Mouse (Mus musculus) gastrocnemius, postnatal 10 days (tissue): ENCODE measurements around the gene Adprhl2. TPM values are rescaled to one million over a fixed set of nuclear protein-coding genes. Genes with fewer than 3 reads are reported as not detected.

Source experiments
- DNase-seq: peaks from one replicate; pipeline ENCODE4 v3.0.0; 2021; ENCODE audit warnings: mixed read lengths
- long read RNA-seq, 2 experiments: library from polyadenylated mRNA; stranded (forward); transcript quantifications; one replicate each; pipeline ENCODE4 v2.0.0; 2021
- total RNA-seq, 2 experiments: library from RNA; stranded (reverse); gene quantifications; 2 replicates each; pipeline ENCODE4 v1.2.3; 2021

The Adprhl2 gene
- 10 to 100 TPM; 12.9 to 15.7 TPM for total RNA-seq
- long read RNA-seq, experiment 1, transcript Adprhl2-201 (6 exons, 1,672 nt): major isoform, 37 of 48 reads
- long read RNA-seq, experiment 1, partial matches to known transcripts: 1 of 48 reads
- long read RNA-seq, experiment 1, other reads (novel, unspliced or antisense): 7 of 48 reads
- long read RNA-seq, experiment 2, transcript Adprhl2-201 (6 exons, 1,672 nt): major isoform, 28 of 30 reads
- long read RNA-seq, experiment 2, partial matches to known transcripts: 1 of 30 reads
- long read RNA-seq, experiment 2, other reads (novel, unspliced or antisense): 1 of 30 reads

DNA sequence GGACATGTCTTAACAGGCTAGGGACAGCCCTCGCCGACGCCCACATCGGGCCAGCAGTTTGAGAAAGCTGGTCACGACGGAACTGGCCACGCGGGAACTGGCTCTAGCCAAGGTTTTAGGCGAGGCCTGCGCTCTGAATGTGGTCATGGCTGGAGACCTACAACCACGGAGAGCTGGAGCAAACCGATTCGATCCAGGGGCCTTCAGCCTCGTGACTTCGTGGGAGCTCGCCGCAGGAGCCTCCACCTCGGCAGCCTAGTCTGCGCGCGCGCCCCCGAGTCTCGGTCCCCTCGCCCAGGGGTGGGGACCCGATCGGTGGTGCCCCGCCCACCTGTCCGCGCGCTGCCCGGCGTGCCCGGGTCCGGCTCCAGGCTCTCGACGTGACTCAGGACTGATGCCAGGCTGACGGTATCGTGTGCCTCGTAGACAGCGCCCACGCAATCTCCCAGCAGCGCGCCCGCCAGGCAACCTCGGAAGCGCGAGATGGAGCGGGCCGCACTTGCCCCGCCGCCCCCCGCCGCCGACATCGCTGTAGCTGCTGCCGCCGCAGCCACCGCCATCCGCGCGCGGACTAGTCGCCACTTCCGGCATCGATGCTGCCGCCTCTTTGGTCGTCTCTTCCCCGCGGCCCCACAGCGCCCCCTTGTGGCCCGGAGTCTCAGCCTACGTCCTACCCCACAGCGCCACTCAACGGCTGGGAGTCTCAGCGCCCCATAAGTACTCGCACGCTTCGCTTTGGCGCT is at the start of gene Adprhl2:
Adprhl2 (minus strand) TSS at position 593 of the 743 bp plus-strand sequence.
- peak; percentile 100 for DNase-seq

DNA sequence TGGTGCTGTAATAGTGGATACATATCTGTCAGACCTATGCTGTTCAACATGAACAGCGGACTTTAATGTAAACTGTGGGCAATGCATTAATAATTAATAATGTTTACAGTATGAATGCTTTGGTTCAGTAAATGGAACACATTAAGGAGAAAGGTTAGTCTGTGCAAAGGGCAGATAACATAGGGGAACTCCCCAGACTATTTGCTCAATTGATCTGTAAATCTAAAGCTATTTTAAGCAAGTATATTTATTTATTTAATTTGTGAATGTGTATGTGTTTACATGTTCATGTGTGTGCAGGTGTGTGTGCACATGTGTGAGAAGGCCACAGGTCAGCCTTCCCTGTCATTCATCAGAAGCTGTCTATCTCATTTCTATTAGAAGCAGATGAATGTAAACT is 38.6 kb upstream of the Adprhl2 start:
- no peak for DNase-seq

DNA sequence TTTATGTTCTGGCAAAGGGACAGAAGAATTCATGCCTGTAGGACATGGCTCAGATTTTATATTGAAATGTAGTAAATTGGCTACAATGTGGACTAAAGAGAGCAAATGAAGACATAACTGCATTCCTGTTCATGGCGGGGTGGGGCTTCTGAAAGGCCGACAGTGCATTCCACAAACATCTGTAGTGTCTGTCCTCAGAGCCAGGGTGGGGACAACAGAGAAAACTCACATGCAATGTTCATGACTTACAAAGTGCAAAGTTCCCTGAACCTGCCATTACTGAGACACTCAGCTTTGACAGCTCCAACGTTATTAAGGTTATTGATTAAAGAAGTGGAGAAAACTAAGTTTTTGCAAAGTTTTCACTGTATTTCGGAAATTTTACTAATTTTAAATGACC is 21.9 kb upstream of the Adprhl2 start:
- no peak for DNase-seq

DNA sequence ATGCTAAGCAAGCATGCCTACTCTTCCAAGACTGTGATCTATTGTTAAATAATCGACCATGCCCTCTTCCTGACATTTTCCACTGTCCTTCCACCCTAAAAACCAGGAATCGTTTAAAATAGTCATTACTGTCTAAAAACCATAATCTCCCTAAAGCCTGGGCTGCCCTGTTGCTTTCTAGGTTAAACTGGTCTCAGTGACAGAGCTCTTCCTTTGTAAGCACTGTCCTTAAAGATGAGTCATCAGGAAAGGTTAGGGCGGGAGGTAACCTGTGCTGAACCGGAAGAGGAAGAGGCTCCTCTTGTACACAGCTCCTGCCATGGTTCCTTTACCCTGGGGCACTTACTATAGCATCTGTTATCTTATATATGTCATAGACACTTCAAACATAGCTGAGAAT is 18.0 kb upstream of the Adprhl2 start:
- no peak for DNase-seq

DNA sequence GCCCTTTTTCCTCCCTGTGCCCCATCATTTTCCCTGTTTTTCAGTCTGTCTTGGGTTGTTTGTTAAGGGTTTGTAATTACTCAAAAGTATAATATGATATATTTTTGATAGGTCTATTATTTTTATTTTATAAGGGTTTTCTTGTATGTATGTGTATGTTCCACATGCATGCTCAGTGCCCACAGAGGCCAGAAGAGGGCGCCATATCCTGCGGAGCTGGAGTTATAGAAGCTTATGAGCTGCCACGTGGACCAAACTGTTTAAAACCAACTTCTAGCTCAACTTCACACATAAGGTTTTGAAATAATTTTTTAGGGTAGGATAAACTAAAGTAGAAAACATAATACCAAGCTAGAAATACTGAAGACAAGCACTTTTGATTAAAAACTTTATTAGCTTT is 10.9 kb upstream of the Adprhl2 start:
- DNase-seq: no peak

DNA sequence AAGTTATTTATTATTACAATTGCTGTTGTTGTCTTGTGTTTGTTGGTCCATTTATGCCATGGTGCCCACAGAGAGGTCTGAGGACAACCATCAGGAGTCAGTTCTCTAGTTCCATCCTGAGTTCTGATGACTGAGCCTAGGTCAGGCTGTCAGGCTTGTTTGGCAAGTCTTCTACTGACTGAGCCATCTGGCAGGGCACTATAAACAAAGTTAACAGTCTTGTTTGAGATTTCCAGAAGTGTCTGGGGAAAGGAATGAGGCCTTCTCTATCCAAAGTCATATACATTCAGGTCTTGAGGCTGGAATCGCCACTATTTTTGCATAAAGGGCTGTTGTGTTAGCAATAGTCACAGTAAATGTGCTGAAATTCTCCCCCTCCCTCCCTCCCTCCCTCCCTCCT is 10.2 kb upstream of the Adprhl2 start:
- no peak for DNase-seq

DNA sequence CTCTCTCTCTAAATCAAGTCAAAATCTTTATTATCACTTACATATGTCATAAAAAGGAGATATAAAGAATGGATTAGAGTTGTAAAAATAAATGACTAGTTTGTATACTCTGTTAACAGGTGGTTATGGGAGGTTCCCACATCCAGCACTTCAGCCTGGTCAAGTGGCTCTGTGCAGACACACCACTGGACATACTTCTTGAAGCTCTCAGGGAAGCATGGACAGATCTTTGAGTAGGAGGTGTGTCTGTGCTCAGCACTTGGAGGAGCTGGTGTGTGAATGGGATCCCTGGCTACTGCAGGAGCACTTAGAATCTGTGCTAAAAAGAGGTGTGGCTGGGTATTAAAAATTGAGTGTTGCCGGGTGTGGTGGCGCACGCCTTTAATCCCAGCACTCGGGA is 8.8 kb upstream of the Adprhl2 start:
- no peak for DNase-seq

DNA sequence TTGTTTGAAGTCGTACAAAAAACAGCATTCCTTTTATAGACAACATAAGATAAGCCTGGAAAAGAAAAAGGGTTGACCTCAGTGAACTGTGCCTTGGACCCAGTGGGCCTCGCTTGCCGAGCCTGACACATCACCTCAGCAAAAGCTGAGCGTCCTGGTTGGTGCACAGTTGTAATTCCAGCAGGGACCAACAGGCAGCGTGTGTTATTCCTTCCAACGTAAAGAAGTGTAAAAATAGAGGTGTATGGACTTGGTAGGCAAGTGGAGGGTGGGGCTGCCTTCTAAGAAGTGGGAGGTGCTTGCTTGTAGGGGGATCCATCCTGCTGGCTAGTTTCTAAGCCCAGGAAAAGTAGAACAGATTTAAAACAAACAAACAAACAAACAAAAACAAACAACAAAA is 4.5 kb upstream of the Adprhl2 start:
- no peak for DNase-seq

DNA sequence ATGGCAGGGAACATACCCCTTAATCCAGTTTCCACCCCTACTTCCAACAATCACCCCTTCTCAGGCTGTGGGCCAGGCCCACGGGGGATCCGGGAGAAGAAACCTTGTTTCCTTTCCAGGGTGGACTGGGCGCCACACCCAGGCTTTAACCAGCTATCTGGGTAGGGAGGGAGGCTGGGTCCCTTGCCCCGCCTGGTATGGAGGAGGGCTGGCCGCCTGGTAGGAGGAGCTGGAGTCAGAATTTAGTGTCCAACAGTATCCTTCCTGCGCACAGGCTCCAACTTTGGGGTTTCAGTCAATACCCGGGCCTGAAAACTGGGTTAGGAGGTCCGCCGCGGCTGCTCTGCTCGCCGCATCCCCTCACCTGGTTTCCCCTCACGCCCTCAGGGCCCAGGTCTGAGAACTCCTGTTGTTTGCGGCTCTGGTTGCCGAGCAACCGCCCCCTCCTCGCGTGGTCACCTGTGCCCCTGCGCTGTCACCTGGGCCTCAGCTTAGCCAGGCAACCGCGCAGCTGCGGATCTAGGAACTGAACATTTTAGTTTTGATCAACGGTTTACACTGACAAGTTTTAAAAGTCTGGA is 3.9 kb upstream of the Adprhl2 start, which contains the start of gene Tekt2:
Tekt2 (minus strand) TSS at position 408 of the 581 bp plus-strand sequence.
- no peak for DNase-seq

DNA sequence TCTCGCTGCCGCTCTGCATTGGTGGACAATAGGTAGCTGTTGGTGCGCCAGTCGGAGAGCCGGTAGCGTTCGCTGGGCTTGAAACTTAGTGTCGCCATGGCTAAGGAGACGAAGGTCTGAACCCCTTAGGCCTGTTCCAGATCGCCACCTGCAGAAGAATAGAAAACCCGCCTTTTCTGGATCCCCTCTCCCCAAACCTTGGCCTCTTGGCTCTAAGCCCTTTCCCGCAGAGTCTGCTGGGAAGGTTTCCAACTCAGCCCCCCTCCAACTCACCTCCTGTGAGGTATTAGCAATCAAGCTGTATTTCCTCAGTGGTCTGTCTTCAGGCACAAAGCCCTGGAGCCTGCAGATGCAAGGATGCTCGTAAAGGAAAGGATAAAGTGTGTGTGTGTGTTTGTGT is 3.4 kb upstream of the Adprhl2 start:
- no peak for DNase-seq

DNA sequence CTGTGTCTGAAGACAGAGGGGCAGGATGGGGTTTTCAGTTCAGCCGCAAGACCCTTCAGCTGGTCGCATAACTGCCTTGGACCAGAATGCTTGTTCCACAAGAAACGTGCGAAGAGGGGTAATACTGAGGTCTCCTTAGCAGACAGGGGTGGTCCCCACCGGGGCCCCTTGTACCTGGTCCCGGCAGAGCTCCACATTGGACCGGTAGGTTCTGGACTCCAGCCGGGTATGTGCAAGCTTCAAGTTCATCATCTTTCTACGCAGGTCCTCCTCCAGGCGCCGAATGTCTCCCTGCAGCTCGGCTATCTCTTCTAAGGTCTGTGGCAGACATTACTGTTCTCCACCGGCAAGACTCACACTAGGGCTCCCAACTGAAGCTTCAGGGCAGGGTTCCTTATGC is 1.1 kb upstream of the Adprhl2 start:
- DNase-seq: no peak

DNA sequence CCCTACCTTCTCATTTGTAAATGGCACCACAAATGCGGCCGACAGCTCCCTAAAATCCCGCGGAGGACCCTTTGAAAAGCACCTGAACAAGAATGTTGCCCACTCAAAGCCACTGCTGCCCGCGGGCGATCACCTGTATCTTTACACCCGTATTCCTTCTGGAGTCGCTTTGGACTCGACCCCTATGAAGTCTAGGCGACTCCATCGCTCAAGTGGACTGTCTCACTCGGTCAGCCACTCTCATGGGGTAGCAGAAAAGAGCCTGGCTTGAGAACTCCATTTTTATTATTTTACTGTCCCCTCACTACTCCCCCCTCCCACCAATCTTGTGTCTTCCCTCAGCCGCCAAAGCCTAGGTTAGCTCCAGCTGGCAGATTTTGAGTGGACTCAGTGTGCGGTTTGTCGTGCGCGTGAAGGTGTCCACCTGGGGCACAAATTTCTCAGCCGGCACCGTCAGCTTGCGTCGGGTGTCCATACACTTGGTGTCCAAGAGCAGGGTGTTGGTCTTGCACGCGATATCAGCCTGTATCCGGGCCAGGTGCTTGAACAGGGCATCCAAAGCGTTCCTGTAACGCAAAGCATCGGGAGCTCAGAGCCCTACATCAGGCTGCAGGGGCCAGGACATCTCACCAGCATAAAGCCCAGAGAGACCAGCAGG is 480 bp upstream of the Adprhl2 start:
- no peak for DNase-seq

DNA sequence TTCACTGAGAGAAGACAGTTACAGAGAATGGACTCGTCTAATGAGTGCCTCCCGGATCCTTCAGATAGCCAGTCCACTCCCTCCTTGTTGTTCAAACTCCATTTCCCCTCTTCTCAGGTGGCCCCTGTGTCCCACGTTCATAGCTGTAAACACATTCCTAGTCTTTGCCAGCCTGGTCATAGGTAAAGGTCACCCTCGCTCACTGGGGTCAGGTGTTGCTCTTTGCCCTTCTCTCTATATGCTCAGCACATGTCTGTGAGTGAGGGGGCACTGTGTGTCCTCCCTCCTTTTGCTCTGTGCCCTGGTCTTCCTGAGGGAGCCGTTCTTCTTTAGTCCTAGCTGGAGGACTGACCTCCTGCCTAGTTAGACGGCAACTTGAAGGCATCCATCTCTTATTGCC is 1.7 kb downstream of the Adprhl2 start:
- no peak for DNase-seq

DNA sequence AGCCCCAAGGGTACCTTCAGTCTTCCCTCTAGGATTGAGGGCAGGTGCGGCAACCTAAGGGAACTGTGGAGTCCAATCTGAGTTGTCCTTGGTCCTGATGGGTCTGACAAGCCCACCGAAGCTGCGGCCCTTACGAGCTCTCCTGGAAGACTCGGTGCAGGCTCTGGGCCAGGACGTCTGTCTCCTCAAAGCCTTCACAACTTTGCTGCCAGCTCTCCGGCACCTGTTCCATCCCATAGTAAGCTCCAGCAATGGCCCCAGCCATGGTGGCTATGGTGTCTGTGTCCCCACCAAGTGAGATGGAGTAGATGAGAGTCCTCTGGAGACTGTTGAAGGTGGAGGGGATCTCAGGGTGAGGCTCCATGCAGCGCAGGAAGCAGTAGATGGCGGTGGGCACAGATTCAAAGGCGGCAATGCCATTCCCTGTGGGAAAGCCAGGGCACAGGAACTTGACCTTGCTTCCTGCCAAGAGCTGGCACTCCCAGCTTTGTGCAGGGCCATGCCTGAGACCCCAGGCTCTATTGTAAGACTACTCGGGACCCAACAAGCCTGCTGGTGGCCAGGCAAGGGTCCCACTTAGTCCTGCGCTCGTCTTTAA is 5.0 kb downstream of the Adprhl2 start:
- DNase-seq: no peak

DNA sequence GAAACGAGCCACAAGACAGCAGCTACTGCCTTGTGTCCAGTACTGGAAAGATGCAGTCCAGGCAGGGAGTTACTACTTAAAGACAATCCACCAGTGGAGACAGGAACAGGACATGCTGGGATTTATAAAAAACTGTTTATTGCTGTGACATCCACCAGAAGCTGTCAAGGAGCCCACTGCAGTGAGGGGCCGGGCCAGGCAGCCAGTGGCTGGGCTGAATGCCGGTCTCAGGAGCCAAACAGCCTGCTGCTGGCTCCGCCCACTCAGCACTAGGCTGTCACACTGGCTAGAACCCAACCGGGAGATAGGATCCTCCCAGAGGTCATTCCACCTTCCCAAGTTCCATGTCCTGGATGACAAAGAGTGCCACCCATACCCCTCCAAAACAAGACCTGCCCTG is 5.6 kb downstream of the Adprhl2 start:
- no peak for DNase-seq

DNA sequence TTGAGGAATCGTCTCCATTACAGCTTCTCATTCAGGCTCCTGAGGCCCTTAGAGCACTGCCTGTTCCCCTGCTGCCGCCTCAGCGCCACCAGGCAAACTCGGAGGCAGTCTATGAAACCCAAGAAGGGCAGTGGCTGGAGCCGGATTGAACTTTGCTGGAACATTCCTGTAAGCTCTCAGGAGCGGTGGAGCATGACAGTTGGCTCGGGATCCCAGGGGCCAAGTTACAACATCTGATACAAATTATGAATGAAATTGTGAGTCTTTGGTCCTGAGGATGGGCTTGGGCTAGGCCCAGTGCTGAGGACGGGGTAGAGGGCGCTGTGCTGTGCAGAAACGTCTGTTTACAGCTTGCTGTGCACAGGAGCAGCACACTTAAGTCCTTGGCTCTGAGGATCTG is 7.1 kb downstream of the Adprhl2 start:
- no peak for DNase-seq

DNA sequence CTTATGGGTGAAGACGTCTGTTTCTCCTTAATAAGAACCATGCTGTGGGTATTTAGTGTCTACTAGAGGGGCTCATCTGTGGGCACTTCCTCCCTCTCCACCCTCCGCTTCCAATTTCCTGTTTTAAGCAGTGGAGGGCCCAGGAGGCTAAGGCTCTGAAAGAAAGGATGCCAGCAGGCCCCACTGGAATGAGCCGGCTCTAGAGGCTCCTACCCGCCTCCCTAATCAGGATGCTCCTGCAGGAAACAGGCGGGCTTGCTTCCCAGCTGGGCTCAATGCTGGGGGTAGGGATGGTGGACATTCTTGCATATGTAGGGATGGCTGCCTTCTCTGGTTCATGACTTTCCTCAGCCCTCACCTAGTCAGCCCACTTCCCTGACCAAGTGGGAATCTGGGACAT is 8.3 kb downstream of the Adprhl2 start:
- no peak for DNase-seq

DNA sequence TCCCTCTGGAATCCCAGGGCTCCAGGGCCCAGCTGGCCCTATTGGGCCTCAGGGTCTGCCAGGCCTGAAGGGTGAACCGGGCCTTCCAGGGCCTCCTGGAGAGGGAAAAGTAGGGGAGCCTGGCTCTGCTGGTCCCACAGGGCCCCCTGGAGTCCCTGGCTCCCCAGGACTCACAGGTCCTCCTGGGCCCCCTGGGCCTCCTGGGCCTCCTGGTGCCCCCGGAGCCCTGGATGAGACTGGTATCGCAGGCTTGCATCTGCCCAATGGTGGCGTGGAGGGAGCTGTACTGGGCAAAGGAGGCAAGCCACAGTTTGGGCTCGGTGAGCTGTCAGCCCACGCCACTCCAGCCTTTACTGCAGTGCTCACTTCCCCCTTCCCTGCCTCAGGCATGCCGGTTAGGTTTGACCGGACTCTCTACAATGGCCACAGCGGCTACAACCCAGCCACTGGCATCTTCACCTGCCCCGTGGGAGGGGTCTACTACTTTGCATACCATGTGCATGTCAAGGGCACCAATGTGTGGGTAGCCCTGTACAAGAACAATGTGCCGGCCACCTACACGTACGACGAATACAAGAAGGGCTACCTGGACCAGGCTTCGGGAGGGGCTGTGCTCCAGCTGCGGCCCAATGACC is 9.8 kb downstream of the Adprhl2 start:
- no peak for DNase-seq

DNA sequence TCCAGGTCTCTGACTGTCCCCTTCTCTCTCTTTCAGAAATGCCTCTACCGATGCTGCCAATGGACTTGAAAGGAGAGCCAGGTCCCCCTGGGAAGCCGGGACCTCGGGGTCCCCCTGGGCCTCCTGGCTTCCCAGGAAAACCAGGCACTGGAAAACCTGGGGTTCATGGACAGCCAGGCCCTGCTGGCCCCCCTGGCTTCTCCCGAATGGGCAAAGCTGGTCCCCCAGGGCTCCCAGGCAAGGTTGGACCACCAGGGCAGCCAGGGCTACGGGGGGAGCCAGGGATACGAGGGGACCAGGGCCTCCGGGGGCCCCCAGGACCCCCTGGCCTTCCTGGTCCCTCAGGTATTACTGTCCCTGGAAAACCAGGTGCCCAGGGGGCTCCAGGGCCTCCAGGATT is 11.2 kb downstream of the Adprhl2 start:
- no peak for DNase-seq

DNA sequence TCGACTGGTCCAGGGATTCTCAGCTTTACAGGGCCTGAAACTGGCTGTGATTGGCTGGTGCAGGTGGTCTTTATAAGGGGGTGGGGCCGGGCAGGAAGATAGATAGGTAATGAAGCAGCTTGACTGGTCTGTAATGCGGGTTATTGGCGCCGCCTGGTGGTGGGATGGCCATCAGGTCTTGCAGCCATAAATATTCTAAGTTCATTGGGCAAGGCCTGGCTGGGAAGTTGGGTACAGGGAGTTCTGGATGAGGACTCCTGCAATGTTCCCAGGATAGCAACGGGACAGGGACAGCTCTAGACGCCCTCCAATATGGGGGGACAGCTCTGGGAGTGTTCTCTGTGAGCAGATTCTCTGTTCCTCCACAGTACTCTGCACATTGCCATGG is 11.6 kb downstream of the Adprhl2 start:
- peak; percentile 92 for DNase-seq

DNA sequence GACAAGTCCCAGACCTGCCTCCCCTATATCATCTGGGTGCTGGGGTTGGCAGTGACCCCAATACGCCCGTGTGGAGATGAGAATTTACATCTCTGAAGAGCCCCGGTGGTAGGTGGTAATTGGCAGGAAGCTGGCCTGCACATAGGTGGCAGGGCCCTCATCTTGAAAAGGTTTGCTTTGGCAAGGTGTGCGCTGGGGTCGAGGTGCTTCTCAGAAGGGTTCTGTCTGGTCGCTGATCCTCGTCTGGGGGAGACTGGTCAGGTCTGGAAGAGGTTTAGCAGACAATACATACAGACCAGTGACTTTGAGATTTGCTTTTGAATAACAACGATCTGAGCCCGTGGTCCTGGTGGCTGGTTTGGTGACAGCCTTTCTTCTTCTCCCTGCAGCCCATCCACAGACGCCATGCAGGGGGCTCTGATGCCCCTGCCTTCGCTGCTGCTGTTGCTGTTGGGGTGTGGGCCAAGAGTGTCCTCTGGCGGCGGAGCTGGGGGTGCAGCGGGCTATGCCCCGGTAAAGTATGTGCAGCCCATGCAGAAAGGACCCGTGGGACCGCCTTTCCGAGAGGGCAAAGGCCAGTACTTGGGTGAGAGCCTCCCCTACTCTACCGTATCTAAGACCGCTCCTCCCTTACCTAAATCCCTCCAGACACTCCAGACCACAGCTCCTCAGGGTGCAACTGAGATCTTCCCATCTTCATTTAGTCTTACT is 12.1 kb downstream of the Adprhl2 start:
- DNase-seq: no peak

DNA sequence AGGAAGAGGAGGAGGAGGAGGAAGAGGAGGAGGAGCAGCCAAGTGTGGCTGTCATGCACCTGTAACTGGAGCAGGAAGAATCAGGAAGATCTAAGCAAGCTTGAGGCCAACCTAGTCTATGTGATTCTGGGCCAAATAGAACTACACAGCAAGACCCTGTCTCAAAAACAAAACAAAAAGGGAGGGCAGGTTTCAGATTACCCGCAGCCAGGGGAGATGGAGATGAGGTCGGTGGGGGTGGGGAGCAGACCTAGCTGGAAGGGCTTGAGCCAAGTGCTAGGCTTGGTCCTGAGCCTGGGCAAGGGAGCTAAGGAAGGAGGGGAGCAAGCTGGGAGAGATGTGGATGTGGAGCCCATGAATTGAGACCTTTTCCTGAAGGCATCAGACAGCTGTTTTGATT is 14.7 kb downstream of the Adprhl2 start:
- DNase-seq: no peak
